Mouse (Mus musculus) liver, embryonic 13.5 days (tissue): ENCODE results near the gene Fbxw9. TPM values are rescaled to one million over a fixed set of nuclear protein-coding genes. Genes with fewer than 3 reads are reported as not detected.

ENCODE experiments used
- ATAC-seq: fragments of 200-750 bp; cut with Nextera tagmentation; 2 replicates; pipeline ENCODE4 v1.8.0; 2017; ENCODE audit warnings: low read depth, mild to moderate bottlenecking, moderate number of reproducible peaks, moderate library complexity
- DNase-seq: peaks from one replicate; pipeline ENCODE4 v3.0.0; 2022
- H3K27ac ChIP-seq: fragments of 300-500 bp; sonication (generic); 2 replicates; pipeline ENCODE4 v1.5.1; 2015; ENCODE audit warnings: moderate library complexity, mild to moderate bottlenecking, inconsistent platforms
- H3K27me3 ChIP-seq: fragments of 300-500 bp; sonication (generic); 2 replicates; pipeline ENCODE4 v1.6.1; 2015; ENCODE audit warnings: mild to moderate bottlenecking, inconsistent platforms
- H3K36me3 ChIP-seq: fragments of 300-500 bp; sonication (generic); 2 replicates; pipeline ENCODE4 v1.6.1; 2015; ENCODE audit warnings: mild to moderate bottlenecking, inconsistent platforms
- H3K4me1 ChIP-seq: fragments of 300-500 bp; sonication (generic); replicated peaks from 2 replicates; pipeline ENCODE4 v1.6.1; 2015; ENCODE audit warnings: inconsistent platforms
- H3K4me2 ChIP-seq: fragments of 300-500 bp; sonication (generic); 2 replicates; pipeline ENCODE4 v1.6.1; 2015; ENCODE audit warnings: inconsistent platforms, mild to moderate bottlenecking, moderate library complexity
- H3K4me3 ChIP-seq: fragments of 300-500 bp; sonication (generic); replicated peaks from 2 replicates; pipeline ENCODE4 v1.5.1; 2015; ENCODE audit warnings: mild to moderate bottlenecking, inconsistent platforms
- H3K9ac ChIP-seq: fragments of 300-500 bp; sonication (generic); 2 replicates; pipeline ENCODE4 v1.6.1; 2015; ENCODE audit warnings: mild to moderate bottlenecking, inconsistent platforms
- H3K9me3 ChIP-seq: fragments of 300-500 bp; sonication (generic); replicated peaks from 2 replicates; pipeline ENCODE4 v1.6.1; 2016; ENCODE audit warnings: inconsistent platforms
- WGBS: fragments of 180-500 bp; shearing (Covaris S2); methylation state at CpG from one replicate; pipeline ENCODE4 v1.1.7; 2015; ENCODE audit not compliant: insufficient replicate concordance; 5-methylcytosine and 5-hydroxymethylcytosine counted together
- polyA plus RNA-seq: library from polyadenylated mRNA; unstranded; fragments of >200 nt; fragmentation: Nextera tagmentation; extraction: Ambion mirVana; gene quantifications from 2 replicates; pipeline ENCODE4 v1.2.1, GENCODE M21; 2015

The Fbxw9 gene
- 8.7 and 9.0 TPM in 2 replicates for polyA plus RNA-seq

GRCm38 (mm10) chr8:85059879-85060616, at the start of gene Fbxw9:
Gene Fbxw9, plus strand, starts transcription at chr8:85060055.
- DNase-seq, result peak; percentile 74

DNA sequence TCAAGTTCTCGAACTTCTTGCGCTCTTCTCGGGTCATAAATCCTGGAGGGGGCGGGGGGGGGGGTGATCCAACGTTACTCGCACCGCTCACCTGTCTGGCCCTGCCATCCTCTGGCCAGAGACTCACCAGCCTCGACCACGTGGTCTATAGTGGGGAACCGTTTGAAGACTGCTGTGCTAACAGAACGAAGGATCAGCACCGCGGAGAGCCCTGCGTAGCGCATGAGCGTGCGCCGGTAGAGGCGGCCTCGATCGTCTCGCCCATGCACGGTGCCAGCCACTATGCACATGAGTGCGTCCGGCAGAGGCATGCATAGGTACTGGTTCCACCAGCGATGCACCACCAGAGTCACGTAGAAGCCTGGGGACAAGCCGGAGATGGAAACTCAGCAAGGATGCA, 48.6 kb upstream of the Fbxw9 start:
- H3K9ac ChIP-seq, result no peak overlapping the region
- no peak overlapping the region for H3K4me3 ChIP-seq
- WGBS, result 12% methylated on average over 28 of the region's 28 CpGs
- H3K27ac ChIP-seq, result no peak overlapping the region
- DNase-seq, result no peak
- peaks cover 80% of the 10 kb centered on the region for H3K27me3 ChIP-seq
- H3K4me1 ChIP-seq, result peaks cover 7% of the 10 kb centered on the region; the same call in 1 of the 2 replicates
- no peak overlapping the region for H3K4me2 ChIP-seq
- ATAC-seq, result no peak
- no peaks in the 10 kb centered on the region for H3K9me3 ChIP-seq
- no peaks in the 10 kb centered on the region for H3K36me3 ChIP-seq

More at GRCm38 (mm10) chr8:85059879-85060616, at the start of gene Fbxw9:
- H3K36me3 ChIP-seq, result peaks cover 24% of the 10 kb centered on the region
- no peak within 1 kb of the TSS for H3K27ac ChIP-seq
- H3K27me3 ChIP-seq, result no peaks in the 10 kb centered on the region
- peak; percentile 81 for ATAC-seq
- H3K4me2 ChIP-seq, result peak within 1 kb of the TSS; percentile 96
- H3K9me3 ChIP-seq, result no peaks in the 10 kb centered on the region
- peaks cover 29% of the 10 kb centered on the region for H3K4me1 ChIP-seq
- under 1% methylated on average over 53 of the region's 53 CpGs for WGBS
- H3K4me3 ChIP-seq, result peak within 1 kb of the TSS; percentile 81
- H3K9ac ChIP-seq, result peak within 1 kb of the TSS; percentile 75

DNA sequence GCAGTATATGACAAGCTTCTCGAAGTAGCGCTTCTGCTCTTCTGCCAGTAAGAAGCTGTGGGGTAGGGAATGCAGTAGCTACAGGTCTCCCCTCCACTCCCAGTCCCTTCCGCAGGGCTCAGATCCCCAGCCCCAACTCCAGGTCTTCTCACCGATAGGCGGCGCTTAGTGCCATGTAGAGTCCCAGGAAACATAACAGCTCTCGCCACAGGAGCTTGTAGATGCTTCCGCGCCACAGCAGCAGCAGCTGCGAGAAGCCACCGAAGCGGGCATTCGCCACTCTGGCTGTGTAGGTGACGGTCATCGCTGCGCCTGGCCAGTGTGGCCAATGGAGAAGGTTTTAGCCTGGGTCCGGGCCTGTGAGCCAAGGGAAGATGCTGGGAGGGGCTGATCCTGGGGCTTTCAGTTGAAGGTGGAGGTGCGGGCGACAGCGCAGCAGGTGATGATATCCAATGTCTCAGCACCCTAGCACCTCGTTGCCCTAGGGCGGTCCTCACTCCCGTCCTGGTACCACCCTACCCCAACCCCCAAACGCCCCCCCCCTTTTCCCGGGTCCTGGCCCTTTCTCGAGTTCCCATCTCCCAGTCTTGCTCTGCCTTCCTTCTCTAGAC, 46.5 kb upstream of the Fbxw9 start:
- DNase-seq (peak; percentile 60), ATAC-seq (peak; percentile 56; the same call in 1 of the 2 replicates)
- peaks cover 62% of the 10 kb centered on the region for H3K27me3 ChIP-seq
- H3K4me2 ChIP-seq, result peak overlapping the region; percentile 59
- H3K4me3 ChIP-seq, result peak overlapping the region; percentile 29
- H3K9me3 ChIP-seq, result no peaks in the 10 kb centered on the region
- no peak overlapping the region for H3K27ac ChIP-seq
- WGBS, result 3% methylated on average over 25 of the region's 26 CpGs
- 0 out of 2 replicates have a peak overlapping the region, but pooled peaks have one; percentile 45 for H3K9ac ChIP-seq
- peaks cover 13% of the 10 kb centered on the region for H3K36me3 ChIP-seq
- H3K4me1 ChIP-seq, result peaks cover 4% of the 10 kb centered on the region; the same call in 1 of the 2 replicates

- Histone ChIP-seq H3K4me2 (peak within 1 kb of the TSS; percentile 59), H3K27me3 (peaks cover 51% of the 10 kb centered on the region), H3K9ac (0 out of 2 replicates have a peak within 1 kb of the TSS, but pooled peaks have one; percentile 45), H3K4me1 (peaks cover 4% of the 10 kb centered on the region; the same call in 1 of the 2 replicates), H3K36me3 (peaks cover 24% of the 10 kb centered on the region), H3K27ac (no peak within 1 kb of the TSS), H3K4me3 (peak within 1 kb of the TSS; percentile 29), H3K9me3 (no peaks in the 10 kb centered on the region)
- no peak for DNase-seq
- 57% methylated on average over 2 of the region's 2 CpGs for WGBS
- ATAC-seq, result no peak
Measured at GRCm38 (mm10) chr8:85014431-85014830, 45.4 kb upstream of the Fbxw9 start, which contains the start of gene Best2. Gene Best2, minus strand, starts transcription at chr8:85014531.

- Histone ChIP-seq H3K4me3 (no peak overlapping the region), H3K36me3 (peaks cover 46% of the 10 kb centered on the region), H3K9me3 (no peaks in the 10 kb centered on the region), H3K4me2 (no peak overlapping the region), H3K9ac (no peak overlapping the region), H3K27ac (no peak overlapping the region), H3K4me1 (peaks cover 4% of the 10 kb centered on the region; the same call in 1 of the 2 replicates), H3K27me3 (peaks cover 34% of the 10 kb centered on the region)
- no peak for ATAC-seq
- WGBS, result 59% methylated on average over 10 of the region's 10 CpGs
- DNase-seq, result no peak
Measured at GRCm38 (mm10) chr8:85016724-85017123, 43.1 kb upstream of the Fbxw9 start.

- WGBS, result 61% methylated on average over 5 of the region's 5 CpGs
- no peak for DNase-seq
- H3K9me3 ChIP-seq, result no peaks in the 10 kb centered on the region
- ATAC-seq, result no peak
- H3K4me1 ChIP-seq, result peaks cover 4% of the 10 kb centered on the region; the same call in 1 of the 2 replicates
- H3K36me3 ChIP-seq, result peaks cover 51% of the 10 kb centered on the region
- H3K4me2 ChIP-seq, result no peak overlapping the region
- H3K4me3 ChIP-seq, result no peak overlapping the region
- H3K27me3 ChIP-seq, result peaks cover 30% of the 10 kb centered on the region
- H3K9ac ChIP-seq, result no peak overlapping the region
- H3K27ac ChIP-seq, result no peak overlapping the region
Measured at GRCm38 (mm10) chr8:85017209-85017608, 42.6 kb upstream of the Fbxw9 start.

DNA sequence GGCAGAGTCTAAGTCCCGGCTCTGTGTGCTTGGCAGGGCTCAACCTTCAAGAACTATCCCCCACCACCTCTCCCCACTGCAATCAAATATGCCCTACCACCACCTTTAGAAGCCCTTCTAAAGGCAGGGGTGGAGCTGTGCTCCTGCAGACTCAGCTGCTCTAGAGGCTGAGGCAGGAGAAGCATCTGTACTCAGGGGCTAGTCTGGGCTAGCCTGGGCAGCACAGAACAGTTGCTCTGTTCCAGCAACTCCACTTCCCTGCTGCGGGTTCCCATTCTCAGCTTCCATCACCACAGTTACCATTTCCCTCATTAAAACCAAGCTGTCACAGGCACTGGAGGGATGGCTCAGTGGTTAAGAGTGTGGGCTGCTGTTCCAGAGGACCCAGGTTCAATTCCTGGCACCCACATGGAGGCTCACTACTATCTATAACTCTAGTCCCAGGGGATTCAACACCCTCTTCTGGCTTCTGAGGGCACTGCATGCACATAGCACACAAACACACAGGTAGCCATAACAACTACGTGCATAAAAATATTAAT, 38.3 kb upstream of the Fbxw9 start:
- H3K36me3 ChIP-seq, result peaks cover 70% of the 10 kb centered on the region
- H3K9ac ChIP-seq, result no peak overlapping the region
- no peaks in the 10 kb centered on the region for H3K9me3 ChIP-seq
- no peaks in the 10 kb centered on the region for H3K27me3 ChIP-seq
- H3K4me3 ChIP-seq, result no peak overlapping the region
- H3K4me1 ChIP-seq, result peaks cover 28% of the 10 kb centered on the region
- DNase-seq, result no peak
- no peak for ATAC-seq
- 92% methylated on average over 3 of the region's 3 CpGs for WGBS
- no peak overlapping the region for H3K27ac ChIP-seq
- no peak overlapping the region for H3K4me2 ChIP-seq

DNA sequence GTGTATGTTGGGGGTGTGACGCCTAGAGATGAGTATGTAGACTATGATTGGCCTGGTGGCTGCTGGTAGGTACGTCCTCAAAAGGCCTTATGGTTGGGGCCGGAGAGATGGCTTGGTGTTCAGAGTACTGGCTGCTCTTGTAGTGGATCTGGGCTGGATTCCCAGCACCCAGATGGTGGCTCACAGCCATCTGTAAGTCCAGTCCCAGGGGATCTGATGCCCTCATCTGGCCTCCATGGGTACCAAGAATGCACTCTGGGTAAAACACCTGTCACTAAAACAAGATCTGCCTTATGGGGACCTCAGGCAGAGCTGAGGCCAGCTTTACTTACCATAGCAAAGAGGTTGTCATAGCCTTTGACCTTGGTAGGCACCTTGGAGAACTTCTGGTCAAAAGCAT, 36.0 kb upstream of the Fbxw9 start:
- H3K4me3 ChIP-seq, result peak overlapping the region; percentile 100
- peak overlapping the region; percentile 83; the same call in 1 of the 2 replicates for H3K9ac ChIP-seq
- peaks cover 56% of the 10 kb centered on the region for H3K36me3 ChIP-seq
- 83% methylated on average over 3 of the region's 3 CpGs for whole genome bisulfite sequencing
- H3K9me3 ChIP-seq, result no peaks in the 10 kb centered on the region
- peak overlapping the region; percentile 92 for H3K4me2 ChIP-seq
- DNase-seq (no peak), ATAC-seq (no peak)
- H3K27me3 ChIP-seq, result no peaks in the 10 kb centered on the region
- peaks cover 40% of the 10 kb centered on the region for H3K4me1 ChIP-seq
- no peak overlapping the region for H3K27ac ChIP-seq

- WGBS, result 2% methylated on average over 30 of the region's 30 CpGs
- peak; percentile 77 for DNase-seq
- peak within 1 kb of the TSS; percentile 100 for H3K9ac ChIP-seq
- peak within 1 kb of the TSS; percentile 92 for H3K4me2 ChIP-seq
- H3K4me1 ChIP-seq, result peaks cover 54% of the 10 kb centered on the region
- peak within 1 kb of the TSS; percentile 100 for H3K4me3 ChIP-seq
- H3K9me3 ChIP-seq, result no peaks in the 10 kb centered on the region
- peak; percentile 82 for ATAC-seq
- no peaks in the 10 kb centered on the region for H3K27me3 ChIP-seq
- peaks cover 56% of the 10 kb centered on the region for H3K36me3 ChIP-seq
- peak within 1 kb of the TSS; percentile 92 for H3K27ac ChIP-seq
Measured at GRCm38 (mm10) chr8:85025098-85025932, 34.5 kb upstream of the Fbxw9 start, which contains the start of gene Asna1. Gene Asna1, minus strand, starts transcription at chr8:85025281.

- H3K4me2 ChIP-seq, result peak within 1 kb of the TSS; percentile 92
- peak within 1 kb of the TSS; percentile 97 for H3K27ac ChIP-seq
- H3K36me3 ChIP-seq, result peaks cover 55% of the 10 kb centered on the region
- H3K9ac ChIP-seq, result peak within 1 kb of the TSS; percentile 100
- DNase-seq, result peak; percentile 97
- ATAC-seq, result peak; percentile 80
- no peaks in the 10 kb centered on the region for H3K9me3 ChIP-seq
- H3K27me3 ChIP-seq, result no peaks in the 10 kb centered on the region
- H3K4me3 ChIP-seq, result peak within 1 kb of the TSS; percentile 100
- peaks cover 55% of the 10 kb centered on the region for H3K4me1 ChIP-seq
- under 1% methylated on average over 73 of the region's 75 CpGs for WGBS
Measured at GRCm38 (mm10) chr8:85026670-85027515, 33.0 kb upstream of the Fbxw9 start, which contains the start of gene Trir. Gene Trir, plus strand, starts transcription at chr8:85026823.
